Mouse (Mus musculus) heart, postnatal 0 days (tissue): ENCODE results near the gene Ano1. TPM values are rescaled to one million over a fixed set of nuclear protein-coding genes. Genes with fewer than 3 reads are reported as not detected.

Experiments
- ATAC-seq: fragments of 200-750 bp; cut with Nextera tagmentation; 2 replicates; pipeline ENCODE4 v1.8.0; 2017; ENCODE audit warnings: low read depth, moderate number of reproducible peaks, moderate library complexity; ENCODE audit not compliant: insufficient read depth
- DNase-seq: peaks from one replicate; pipeline ENCODE4 v3.0.0-alpha.2; 2016; ENCODE audit warnings: low spot score
- H3K27ac ChIP-seq: fragments of 300-500 bp; sonication (generic); 2 replicates; pipeline ENCODE4 v1.5.1; 2014; ENCODE audit warnings: low read depth, mild to moderate bottlenecking
- H3K27me3 ChIP-seq: fragments of 300-500 bp; sonication (generic); 2 replicates; pipeline ENCODE4 v1.6.1; 2014; ENCODE audit warnings: low read length, mixed read lengths; ENCODE audit not compliant: control insufficient read depth, insufficient read depth
- H3K36me3 ChIP-seq: fragments of 300-500 bp; sonication (generic); replicated peaks from 2 replicates; pipeline ENCODE4 v1.6.1; 2014; ENCODE audit warnings: low read length, mixed read lengths; ENCODE audit not compliant: control insufficient read depth, insufficient read depth
- H3K4me1 ChIP-seq: fragments of 300-500 bp; sonication (generic); 2 replicates; pipeline ENCODE4 v1.6.1; 2014; ENCODE audit warnings: antibody characterized with exemption; ENCODE audit not compliant: control insufficient read depth, insufficient read depth
- H3K4me2 ChIP-seq: fragments of 300-500 bp; sonication (generic); 2 replicates; pipeline ENCODE4 v1.6.1; 2014; ENCODE audit warnings: low read depth, mild to moderate bottlenecking, low read length, moderate library complexity
- H3K4me3 ChIP-seq: fragments of 300-500 bp; sonication (generic); 2 replicates; pipeline ENCODE4 v1.5.1; 2014; ENCODE audit warnings: low read depth, low read length
- H3K9ac ChIP-seq: fragments of 300-500 bp; sonication (generic); replicated peaks from 2 replicates; pipeline ENCODE4 v1.6.1; 2014; ENCODE audit warnings: low read depth, low read length, mixed read lengths
- H3K9me3 ChIP-seq: fragments of 300-500 bp; sonication (generic); replicated peaks from 2 replicates; pipeline ENCODE4 v1.6.1; 2016; ENCODE audit warnings: low read length; ENCODE audit not compliant: control insufficient read depth
- CTCF ChIP-seq: IDR thresholded peaks from 2 replicates; pipeline ENCODE4 v1.5.1; 2016; ENCODE audit warnings: antibody characterized with exemption, control low read depth, low read depth
- EP300 ChIP-seq: IDR thresholded peaks from 2 replicates; pipeline ENCODE4 v1.6.1; 2016; ENCODE audit warnings: antibody characterized with exemption, low read depth
- WGBS: fragments of 180-500 bp; shearing (Covaris S2); extraction: QIAGEN DNeasy Blood & Tissue Kit; methylation state at CpG from one replicate; pipeline ENCODE4 v1.1.7; 2014; 5-methylcytosine and 5-hydroxymethylcytosine counted together
- polyA plus RNA-seq: library from polyadenylated mRNA; unstranded; fragments of >200 nt; fragmentation: Nextera tagmentation; extraction: Ambion mirVana; gene quantifications from 2 replicates; pipeline ENCODE4 v1.2.1, GENCODE M21; 2015
- total RNA-seq: library from RNA; depleted of rRNA; stranded (reverse); fragments of >200 nt; gene quantifications from 2 replicates; pipeline ENCODE4 v1.2.3, GENCODE M21; 2014; ENCODE audit warnings: low replicate concordance

The Ano1 gene
- total and polyA plus RNA-seq, 2 experiments from 2014 or later, result 4.4 to 11.1 TPM

- DNase-seq (no peak), ATAC-seq (no peak)
- Histone ChIP-seq H3K36me3 (no peaks in the 10 kb centered on the region), H3K9me3 (no peaks in the 10 kb centered on the region), H3K4me1 (no peaks in the 10 kb centered on the region), H3K4me3 (no peak overlapping the region), H3K9ac (no peak overlapping the region), H3K27ac (no peak overlapping the region), H3K27me3 (0 out of 2 replicates have a peak, but pooled peaks cover 13% of the 10 kb centered on the region), H3K4me2 (no peak overlapping the region)
- no peak for TF ChIP-seq CTCF
- TF ChIP-seq EP300, result no peak
- 77% methylated on average over 3 of the region's 3 CpGs for WGBS
Measured at GRCm38 (mm10) chr7:144775214-144775613, 23.4 kb upstream of the Ano1 start.

- 0 out of 2 replicates have a peak, but pooled peaks cover 9% of the 10 kb centered on the region for H3K27me3 ChIP-seq
- H3K4me1 ChIP-seq, result no peaks in the 10 kb centered on the region
- no peak overlapping the region for H3K4me3 ChIP-seq
- H3K27ac ChIP-seq, result no peak overlapping the region
- H3K9me3 ChIP-seq, result no peaks in the 10 kb centered on the region
- WGBS, result 60% methylated on average over 2 of the region's 2 CpGs
- H3K4me2 ChIP-seq, result no peak overlapping the region
- no peak overlapping the region for H3K9ac ChIP-seq
- no peak for DNase-seq
- no peaks in the 10 kb centered on the region for H3K36me3 ChIP-seq
- no peak for ATAC-seq
- no peak for TF ChIP-seq CTCF
- no peak for TF ChIP-seq EP300
Measured at GRCm38 (mm10) chr7:144774283-144774682, 22.5 kb upstream of the Ano1 start.

- no peak for DNase-seq
- ATAC-seq, result no peak
- Histone ChIP-seq H3K27ac (no peak overlapping the region), H3K9ac (no peak overlapping the region), H3K4me1 (no peaks in the 10 kb centered on the region), H3K4me3 (no peak overlapping the region), H3K9me3 (no peaks in the 10 kb centered on the region), H3K36me3 (no peaks in the 10 kb centered on the region), H3K27me3 (no peaks in the 10 kb centered on the region), H3K4me2 (no peak overlapping the region)
- WGBS, result 29% methylated on average over 3 of the region's 3 CpGs
- no peak for TF ChIP-seq CTCF
- no peak for TF ChIP-seq EP300
Measured at GRCm38 (mm10) chr7:144770116-144770515, 18.3 kb upstream of the Ano1 start.

- DNase-seq (no peak), ATAC-seq (no peak)
- Histone ChIP-seq H3K4me2 (no peak overlapping the region), H3K4me1 (no peaks in the 10 kb centered on the region), H3K27ac (no peak overlapping the region), H3K27me3 (no peaks in the 10 kb centered on the region), H3K9me3 (no peaks in the 10 kb centered on the region), H3K9ac (no peak overlapping the region), H3K4me3 (no peak overlapping the region), H3K36me3 (no peaks in the 10 kb centered on the region)
- TF ChIP-seq CTCF, result no peak
- TF ChIP-seq EP300, result no peak
- 62% methylated on average over 9 of the region's 9 CpGs for WGBS
Measured at GRCm38 (mm10) chr7:144769434-144770080, 17.8 kb upstream of the Ano1 start.

- H3K4me2 ChIP-seq, result no peak overlapping the region
- H3K27me3 ChIP-seq, result no peaks in the 10 kb centered on the region
- DNase-seq, result no peak
- H3K4me1 ChIP-seq, result no peaks in the 10 kb centered on the region
- 75% methylated on average over 1 of the region's 1 CpGs for WGBS
- H3K9me3 ChIP-seq, result no peaks in the 10 kb centered on the region
- H3K36me3 ChIP-seq, result no peaks in the 10 kb centered on the region
- no peak overlapping the region for H3K4me3 ChIP-seq
- no peak for ATAC-seq
- H3K27ac ChIP-seq, result no peak overlapping the region
- H3K9ac ChIP-seq, result no peak overlapping the region
- TF ChIP-seq CTCF (no peak), EP300 (no peak)
Measured at GRCm38 (mm10) chr7:144768845-144769244, 17.1 kb upstream of the Ano1 start.
